Mouse (Mus musculus) heart, embryonic 14.5 days (tissue): ENCODE data around the gene Csn1s2b. TPM values are rescaled to one million over a fixed set of nuclear protein-coding genes. Genes with fewer than 3 reads are reported as not detected.
"Not testable (repeated sequence)": the region's sequence is repeated elsewhere in the genome, so short reads cannot be mapped to it uniquely, and the experiment has no call there.

ENCODE experiments used
- ATAC-seq: fragments of 200-750 bp; cut with Nextera tagmentation; 2 replicates; pipeline ENCODE4 v1.8.0; 2017; ENCODE audit warnings: low read depth, moderate TSS enrichment; ENCODE audit not compliant: insufficient number of reproducible peaks, insufficient read depth, low FRiP score
- H3K27ac ChIP-seq, 2 experiments: fragments of 200-500 bp in 1 of 2; fragments of 300-500 bp in 1 of 2; sonication (generic) in 1 of 2; replicated peaks in 1 of 2; 2 replicates each; pipeline ENCODE4 v1.5.1; 2012 to 2014; ENCODE audit warnings: low read depth in 2 of 2, low read length in 2 of 2, control low read depth in 1 of 2, mild to moderate bottlenecking in 1 of 2, mixed read lengths in 1 of 2; ENCODE audit not compliant: control insufficient read depth in 1 of 2, insufficient read depth in 1 of 2
- H3K27me3 ChIP-seq: fragments of 300-500 bp; sonication (generic); 2 replicates; pipeline ENCODE4 v1.6.1; 2014; ENCODE audit warnings: mild to moderate bottlenecking, low read length, control low read depth; ENCODE audit not compliant: control insufficient read depth, insufficient read depth
- H3K36me3 ChIP-seq: fragments of 300-500 bp; sonication (generic); 2 replicates; pipeline ENCODE4 v1.6.1; 2014; ENCODE audit warnings: mild to moderate bottlenecking, control low read depth, low read length, mixed read lengths; ENCODE audit not compliant: control insufficient read depth, insufficient read depth
- H3K4me1 ChIP-seq, 2 experiments: fragments of 200-500 bp in 1 of 2; fragments of 300-500 bp in 1 of 2; sonication (generic) in 1 of 2; 2 replicates each; pipeline ENCODE4 v1.6.1; 2012 to 2014; ENCODE audit warnings: low read length in 2 of 2, control low read depth in 1 of 2, mixed read lengths in 1 of 2; ENCODE audit not compliant: control insufficient read depth in 2 of 2, insufficient read depth in 2 of 2
- H3K4me2 ChIP-seq: fragments of 300-500 bp; sonication (generic); 2 replicates; pipeline ENCODE4 v1.6.1; 2014; ENCODE audit warnings: mild to moderate bottlenecking, low read length
- H3K4me3 ChIP-seq, 2 experiments: fragments of 200-500 bp in 1 of 2; fragments of 300-500 bp in 1 of 2; sonication (generic) in 1 of 2; 2 replicates each; pipeline ENCODE4 v1.5.1; 2012 to 2014; ENCODE audit warnings: low read length in 2 of 2, mild to moderate bottlenecking in 2 of 2, control low read depth in 1 of 2, low read depth in 1 of 2, moderate library complexity in 1 of 2; ENCODE audit not compliant: control insufficient read depth in 1 of 2, insufficient read depth in 1 of 2
- H3K9ac ChIP-seq: fragments of 300-500 bp; sonication (generic); 2 replicates; pipeline ENCODE4 v1.6.1; 2014; ENCODE audit warnings: mild to moderate bottlenecking, low read length
- H3K9me3 ChIP-seq: fragments of 300-500 bp; sonication (generic); 2 replicates; pipeline ENCODE4 v1.6.1; 2016; ENCODE audit warnings: low read length, control low read depth; ENCODE audit not compliant: control insufficient read depth
- WGBS: fragments of 180-500 bp; shearing (Covaris S2); extraction: QIAGEN DNeasy Blood & Tissue Kit; methylation state at CpG from one replicate; pipeline ENCODE4 v1.1.7; 2014; 5-methylcytosine and 5-hydroxymethylcytosine counted together
- polyA plus RNA-seq: library from polyadenylated mRNA; unstranded; fragments of >200 nt; fragmentation: Nextera tagmentation; extraction: Ambion mirVana; gene quantifications from 2 replicates; pipeline ENCODE4 v1.2.1, GENCODE M21; 2014

Gene Csn1s2b
- polyA plus RNA-seq: not detected in 2 replicates

GRCm38 (mm10) chr5:87807782-87808181 is at the start of gene Csn1s2b:
Csn1s2b (plus strand) TSS chr5:87808082.
- no peak for ATAC-seq
- Histone ChIP-seq H3K36me3 (no peaks in the 10 kb centered on the region), H3K27ac (no peak within 1 kb of the TSS), H3K9me3 (no peaks in the 10 kb centered on the region), H3K4me2 (no peak within 1 kb of the TSS), H3K27me3 (no peaks in the 10 kb centered on the region), H3K4me3 (no peak within 1 kb of the TSS), H3K4me1 (no peaks in the 10 kb centered on the region), H3K9ac (no peak within 1 kb of the TSS)
- WGBS: 45% methylated on average over 2 of the region's 2 CpGs

- no peaks in the 10 kb centered on the region for H3K27me3 ChIP-seq
- no peak overlapping the region for H3K4me2 ChIP-seq
- H3K27ac ChIP-seq: no peak overlapping the region
- H3K9ac ChIP-seq: no peak overlapping the region
- H3K9me3 ChIP-seq: no peaks in the 10 kb centered on the region
- no peak for ATAC-seq
- WGBS: 68% methylated on average over 3 of the region's 3 CpGs
- H3K4me1 ChIP-seq: no peaks in the 10 kb centered on the region
- no peak overlapping the region for H3K4me3 ChIP-seq
- H3K36me3 ChIP-seq: no peaks in the 10 kb centered on the region
Measured at GRCm38 (mm10) chr5:87764546-87764945, 43.3 kb upstream of the Csn1s2b start.

GRCm38 (mm10) chr5:87772151-87772550 is 35.7 kb upstream of the Csn1s2b start:
- not testable (repeated sequence) for H3K4me2 ChIP-seq, H3K36me3 ChIP-seq, H3K9me3 ChIP-seq, H3K4me3 ChIP-seq, ATAC-seq, H3K4me1 ChIP-seq, H3K9ac ChIP-seq, H3K27me3 ChIP-seq, H3K27ac ChIP-seq
- WGBS: 44% methylated on average over 2 of the region's 2 CpGs

- Histone ChIP-seq H3K9me3 (no peaks in the 10 kb centered on the region), H3K4me1 (no peaks in the 10 kb centered on the region), H3K9ac (no peak within 1 kb of the TSS), H3K4me3 (no peak within 1 kb of the TSS), H3K4me2 (no peak within 1 kb of the TSS), H3K27me3 (no peaks in the 10 kb centered on the region), H3K27ac (no peak within 1 kb of the TSS), H3K36me3 (no peaks in the 10 kb centered on the region)
- no peak for ATAC-seq
- 75% methylated on average over 1 of the region's 1 CpGs for WGBS
Measured at GRCm38 (mm10) chr5:87774267-87774666, 33.6 kb upstream of the Csn1s2b start, which contains the start of gene Csn1s2a. Csn1s2a (plus strand) TSS chr5:87774567.

- H3K27me3 ChIP-seq: no peaks in the 10 kb centered on the region
Measured at GRCm38 (mm10) chr5:87782731-87783130, 25.2 kb upstream of the Csn1s2b start.

GRCm38 (mm10) chr5:87809253-87809652 is 1.4 kb downstream of the Csn1s2b start:
- Histone ChIP-seq H3K4me2 (no peak overlapping the region), H3K9ac (no peak overlapping the region), H3K27ac (no peak overlapping the region), H3K9me3 (no peaks in the 10 kb centered on the region), H3K4me1 (no peaks in the 10 kb centered on the region), H3K36me3 (no peaks in the 10 kb centered on the region), H3K27me3 (no peaks in the 10 kb centered on the region), H3K4me3 (no peak overlapping the region)
- WGBS: 55% methylated on average over 2 of the region's 2 CpGs
- no peak for ATAC-seq

More at GRCm38 (mm10) chr5:87782731-87783130, 25.2 kb upstream of the Csn1s2b start:
- no peaks in the 10 kb centered on the region for H3K36me3 ChIP-seq
- H3K9ac ChIP-seq: no peak overlapping the region
- no peaks in the 10 kb centered on the region for H3K9me3 ChIP-seq
- no peaks in the 10 kb centered on the region for H3K4me1 ChIP-seq
- no peak overlapping the region for H3K4me3 ChIP-seq
- no peak for ATAC-seq
- WGBS: 41% methylated on average over 4 of the region's 4 CpGs
- H3K27ac ChIP-seq: no peak overlapping the region
- no peak overlapping the region for H3K4me2 ChIP-seq

- WGBS: 67% methylated on average over 1 of the region's 1 CpGs
- Histone ChIP-seq H3K27ac (no peak within 1 kb of the TSS), H3K4me1 (no peaks in the 10 kb centered on the region), H3K27me3 (no peaks in the 10 kb centered on the region), H3K36me3 (no peaks in the 10 kb centered on the region), H3K9me3 (no peaks in the 10 kb centered on the region), H3K4me2 (no peak within 1 kb of the TSS), H3K4me3 (no peak within 1 kb of the TSS), H3K9ac (no peak within 1 kb of the TSS)
- no peak for ATAC-seq
Measured at GRCm38 (mm10) chr5:87825386-87825785, 17.5 kb downstream of the Csn1s2b start, which contains the start of gene Prr27. Prr27 (plus strand) TSS chr5:87825686.

GRCm38 (mm10) chr5:87855136-87855716 is 47.3 kb downstream of the Csn1s2b start:
- no peak for ATAC-seq
- H3K4me1 ChIP-seq: no peaks in the 10 kb centered on the region
- no peak overlapping the region for H3K9ac ChIP-seq
- no peaks in the 10 kb centered on the region for H3K27me3 ChIP-seq
- H3K4me3 ChIP-seq: no peak overlapping the region
- WGBS: 71% methylated on average over 3 of the region's 3 CpGs
- no peak overlapping the region for H3K4me2 ChIP-seq
- no peaks in the 10 kb centered on the region for H3K36me3 ChIP-seq
- no peaks in the 10 kb centered on the region for H3K9me3 ChIP-seq
- no peak overlapping the region for H3K27ac ChIP-seq
